In genomic region chr7:108346879-108347278, GRCm38 (mm10) we compare ENCODE assay signal across 22 mouse cellular contexts. TPM values are rescaled to one million over a fixed set of nuclear protein-coding genes. Genes with fewer than 3 reads are reported as not detected.
"Had no signal": no experiment of that assay in that cellular context is flagged by ENCODE, and none has a peak within 500 bp of the region (broad histone marks: within the 10 kb centered on the region; RNA-seq: fewer than 3 reads in every experiment).

Gene Olfr493 (minus strand): TSS chr7:108346979.

- DNase-seq: left cerebral cortex, postnatal 4 days; liver; liver, embryonic 13.5 days; liver, postnatal 0 days; lung, adult 18-20 months; lung, adult 2 months; lung, embryonic 14.5 days; lung, postnatal 10 days; lung, postnatal 14 days; lung, postnatal 36 days; lung, postnatal 4 days; midbrain, embryonic 14.5 days had no signal

RNA-seq across cellular contexts. Expression of gene Olfr493, which starts in this region (rescaled TPM):
- total RNA-seq: left cerebral cortex, postnatal 10 days; left cerebral cortex, postnatal 14 days; left cerebral cortex, postnatal 25 days; left cerebral cortex, postnatal 36 days; left cerebral cortex, postnatal 4 days; liver, adult 2 months; megakaryocyte progenitor cell, adult 5-6 weeks; megakaryocyte, adult 5-6 weeks; megakaryocyte-erythroid progenitor cell, adult 5-6 weeks; midbrain, postnatal 0 days; monocyte, adult 5-6 weeks had no signal
